Mouse (Mus musculus): ENCODE measurements around the gene Dppa1.

- TF ChIP-seq CTCF (IDR thresholded peaks at IDR 0.05; ENCODE audit: control insufficient read depth, insufficient read depth, insufficient replicate concordance, low read depth, low read length) (no peak), POLR2A (IDR thresholded peaks at IDR 0.05; ENCODE audit: control insufficient read depth, low read depth, low read length) (no peak)
Measured at GRCm38 (mm10) chr11:46578771-46579281, 50.2 kb downstream of the Dppa1 start.

Data from testis, adult 2 months (tissue).